Mouse (Mus musculus) cerebellum, adult 9-10 months (tissue): Measurements from ENCODE around the gene Ube2f.

Source experiments
- DNase-seq: peaks from one replicate; pipeline ENCODE4 v3.0.0; 2022

Gene Ube2f

DNA sequence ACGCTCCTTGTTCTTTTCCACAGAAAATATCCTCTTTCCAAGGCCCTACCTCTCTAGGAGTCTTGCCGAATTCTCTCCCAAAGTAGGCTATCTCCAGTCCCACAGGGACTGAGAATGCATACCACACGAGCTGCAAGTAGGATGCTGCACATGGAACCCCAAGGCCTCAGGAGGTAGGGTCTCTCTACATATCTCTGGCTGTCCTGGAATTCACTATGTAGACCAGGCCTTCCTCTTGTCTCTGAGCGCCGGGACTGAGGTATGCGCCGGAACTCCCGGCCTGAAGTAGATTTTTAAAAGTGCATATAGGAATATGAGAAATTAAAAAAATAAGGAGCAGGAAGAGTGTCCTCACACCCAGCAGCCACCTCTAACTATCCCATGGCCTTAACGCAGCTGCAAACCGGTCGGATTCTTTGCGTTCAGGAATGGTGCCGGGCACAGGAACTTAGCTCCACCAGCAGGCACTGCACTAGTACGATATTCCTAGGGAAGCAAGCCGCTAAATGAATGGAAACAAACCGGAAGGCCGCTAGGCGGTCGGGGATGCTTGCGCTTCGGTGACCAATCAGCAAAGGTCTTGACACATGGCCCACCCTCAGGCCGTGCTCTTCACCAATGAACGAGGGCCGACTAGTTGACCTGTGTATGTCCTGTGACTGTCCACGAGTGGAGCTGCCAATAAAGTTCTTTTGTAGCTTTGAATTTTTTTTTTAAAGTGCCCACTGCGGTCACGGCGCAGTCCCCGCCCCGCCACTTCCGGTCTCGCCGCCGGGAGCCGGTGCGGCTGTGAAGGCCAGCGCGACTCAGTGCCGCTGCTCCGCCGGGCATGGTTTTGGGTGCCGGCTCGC lies at the start of gene Ube2f:
TSS of gene Ube2f (plus strand) at position 741 of the 851 bp plus-strand sequence.
- peak; percentile 98 for DNase-seq

DNA sequence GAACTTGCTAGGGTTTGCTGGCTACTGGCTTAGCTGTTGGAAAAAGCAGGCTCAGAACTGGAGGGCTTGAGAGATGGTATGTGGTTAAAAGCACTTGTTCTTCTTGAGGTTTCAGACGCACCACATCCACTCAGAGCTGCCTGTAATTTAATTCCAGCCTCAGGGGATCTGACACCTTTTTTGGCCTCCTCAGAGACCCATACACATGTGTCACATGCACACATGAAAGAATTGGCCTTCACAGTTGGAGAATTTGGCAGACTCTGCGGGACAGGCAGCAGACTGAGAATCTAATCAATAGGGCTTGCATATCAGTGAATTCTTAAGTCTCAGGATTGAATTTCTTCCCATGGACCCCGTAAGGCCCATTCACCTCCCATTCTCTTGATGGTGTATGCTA lies 49.0 kb upstream of the Ube2f start:
- no peak for DNase-seq

DNA sequence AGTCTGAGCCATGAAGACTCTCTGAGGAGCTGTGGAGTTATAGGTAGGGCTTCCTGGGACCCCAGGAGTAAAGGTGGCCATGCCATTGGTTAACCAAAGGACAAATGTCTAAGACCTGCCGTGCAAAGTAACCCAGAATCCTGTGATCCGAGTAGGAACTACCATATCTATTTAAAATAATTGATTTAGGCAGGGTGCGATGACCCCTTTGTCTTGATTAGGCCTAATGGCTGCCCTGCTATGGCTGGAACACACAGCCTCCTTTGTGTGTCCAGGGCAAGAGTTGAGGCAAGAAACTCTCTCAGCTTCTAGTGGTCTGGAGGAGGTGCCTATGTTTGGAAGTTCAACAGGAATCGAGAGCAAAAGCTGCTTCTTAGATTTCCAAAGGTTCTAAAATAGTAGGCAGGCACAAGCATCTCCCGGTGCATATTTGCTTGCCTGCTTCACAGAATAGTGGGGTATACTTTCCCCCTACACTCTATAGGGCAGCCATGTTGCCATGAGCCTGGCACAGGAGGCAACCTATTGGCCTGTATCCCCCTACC lies 45.8 kb upstream of the Ube2f start:
- DNase-seq: no peak

DNA sequence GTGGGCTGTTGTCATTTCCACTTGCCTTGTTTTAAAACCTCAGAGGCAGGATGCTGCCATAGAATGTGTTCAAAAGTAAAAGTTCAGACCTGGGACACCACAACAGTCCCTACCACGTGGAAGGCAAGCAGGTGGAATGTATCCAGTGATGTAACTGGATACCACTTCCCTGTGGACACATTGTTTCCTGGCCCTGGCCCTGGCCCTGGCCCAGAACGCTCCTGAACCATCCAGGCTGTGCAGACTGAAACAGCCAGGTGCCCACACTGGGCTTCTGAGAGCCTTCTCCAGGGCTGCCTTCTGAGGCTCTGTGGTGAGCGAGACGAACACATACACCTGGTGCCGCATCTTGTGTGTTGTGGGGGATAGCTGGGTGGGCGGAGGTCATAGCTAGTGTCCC lies 44.5 kb upstream of the Ube2f start:
- DNase-seq: no peak

DNA sequence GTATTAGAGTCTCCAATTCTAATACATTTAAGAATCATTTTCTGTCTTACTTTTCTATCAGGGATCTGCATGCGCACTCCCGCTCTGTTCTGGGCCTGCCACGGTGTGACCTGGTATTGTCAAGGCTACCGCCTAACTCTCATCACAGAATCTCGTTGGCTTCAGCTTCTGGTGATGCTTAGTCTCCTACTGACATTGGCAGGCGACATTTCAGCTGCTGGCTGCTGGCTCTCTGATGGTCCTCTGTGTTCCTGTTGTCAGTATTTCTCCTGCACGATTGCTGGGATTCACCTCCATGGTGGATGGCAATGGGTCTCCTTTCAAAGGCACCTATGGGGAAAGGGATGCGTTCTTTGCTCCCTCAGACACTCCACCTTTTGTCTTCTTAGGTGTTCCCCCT lies 43.8 kb upstream of the Ube2f start:
- no peak for DNase-seq

DNA sequence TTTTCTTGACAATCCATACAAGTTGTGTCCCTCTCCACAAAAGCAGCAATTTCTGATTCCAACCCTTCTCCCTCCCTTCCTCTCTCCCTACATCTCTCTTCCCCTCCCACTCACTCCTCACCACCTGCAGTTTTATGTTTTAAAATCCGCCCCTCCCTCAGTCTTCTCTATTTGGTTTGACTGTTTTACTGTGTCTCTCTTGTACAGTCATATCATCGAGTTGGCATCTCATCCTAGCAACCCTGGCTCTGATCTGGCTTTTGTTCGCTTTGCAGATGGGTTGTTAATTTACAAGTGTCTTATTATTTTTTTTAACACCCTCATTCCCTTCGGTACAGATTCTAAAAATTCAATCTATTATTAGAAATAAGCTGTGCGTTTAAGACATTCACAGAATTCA lies 43.2 kb upstream of the Ube2f start:
- no peak for DNase-seq

DNA sequence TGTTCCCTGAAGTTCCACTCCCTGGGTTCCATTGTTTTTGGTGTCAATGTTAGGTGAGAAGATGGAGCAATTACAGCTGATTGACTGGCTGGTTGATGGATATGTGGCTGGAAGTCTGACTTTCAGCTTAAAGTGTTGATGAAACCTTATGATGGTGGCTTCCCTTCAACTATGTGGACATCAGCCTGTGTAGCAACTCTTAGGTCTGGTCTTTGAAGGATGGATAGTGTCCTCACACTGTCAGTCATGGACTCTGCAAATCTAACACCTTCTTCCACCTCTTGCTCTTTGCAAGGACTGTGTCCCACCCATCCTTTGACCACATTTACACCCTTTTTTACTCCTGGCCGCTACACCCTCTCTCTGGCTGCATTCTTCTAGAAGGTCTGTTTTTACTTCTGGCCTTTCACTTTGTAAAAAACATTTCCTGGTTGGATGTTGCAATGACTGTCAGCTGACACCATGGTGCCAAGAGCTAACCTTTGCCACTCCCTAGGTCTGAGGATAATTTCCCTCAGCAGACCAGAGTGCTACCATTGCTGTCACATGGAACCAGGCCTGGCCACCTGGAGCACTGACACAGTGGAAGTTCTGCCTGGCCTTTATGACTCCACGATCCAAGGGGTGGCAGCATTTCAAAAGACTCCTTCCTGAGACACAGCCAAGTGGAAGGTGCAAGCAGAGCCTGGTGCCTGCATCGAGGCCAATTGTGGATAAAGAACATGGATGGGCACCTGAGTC lies 42.6 kb upstream of the Ube2f start:
- DNase-seq: peak; percentile 15

DNA sequence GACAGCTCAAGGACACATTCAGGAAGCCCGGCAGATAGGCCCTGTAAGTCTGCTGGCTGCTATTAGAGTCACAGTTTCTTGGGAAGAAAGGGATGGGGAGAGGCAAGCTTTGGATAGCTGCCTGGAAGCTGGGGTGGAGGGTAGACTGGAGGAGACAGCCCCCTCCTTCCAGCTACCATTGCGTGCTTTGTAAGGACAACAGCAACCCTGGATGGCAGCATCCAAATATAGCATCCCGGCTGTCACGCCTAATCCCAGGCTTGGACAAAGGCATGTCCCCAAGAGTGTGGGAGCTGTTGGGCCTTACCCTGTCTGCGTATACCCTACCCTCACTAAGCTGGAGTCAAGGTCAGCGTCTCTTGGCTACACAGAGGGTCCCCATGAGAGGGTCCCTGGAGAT lies 40.8 kb upstream of the Ube2f start:
- peak; percentile 20 for DNase-seq

DNA sequence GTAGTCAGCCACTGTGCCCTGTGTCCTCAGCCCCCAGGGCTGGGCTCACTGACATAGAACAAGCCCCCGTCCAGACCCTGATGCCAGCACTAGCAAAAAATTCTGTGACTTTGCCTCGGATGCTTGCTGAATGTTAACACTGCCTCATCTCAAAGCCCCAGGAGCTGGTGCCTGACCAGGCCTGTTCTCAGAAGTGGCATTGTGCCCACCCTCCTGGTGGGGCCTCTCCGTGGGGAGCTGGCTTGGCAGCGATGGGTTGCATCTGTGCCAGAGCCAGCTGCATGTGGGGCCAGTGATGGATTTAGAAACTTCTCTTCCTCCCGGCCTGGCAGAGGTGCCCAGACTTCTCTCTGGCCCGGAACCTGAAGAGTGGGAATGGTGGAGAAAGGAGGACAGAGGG lies 40.3 kb upstream of the Ube2f start:
- DNase-seq: peak; percentile 61

DNA sequence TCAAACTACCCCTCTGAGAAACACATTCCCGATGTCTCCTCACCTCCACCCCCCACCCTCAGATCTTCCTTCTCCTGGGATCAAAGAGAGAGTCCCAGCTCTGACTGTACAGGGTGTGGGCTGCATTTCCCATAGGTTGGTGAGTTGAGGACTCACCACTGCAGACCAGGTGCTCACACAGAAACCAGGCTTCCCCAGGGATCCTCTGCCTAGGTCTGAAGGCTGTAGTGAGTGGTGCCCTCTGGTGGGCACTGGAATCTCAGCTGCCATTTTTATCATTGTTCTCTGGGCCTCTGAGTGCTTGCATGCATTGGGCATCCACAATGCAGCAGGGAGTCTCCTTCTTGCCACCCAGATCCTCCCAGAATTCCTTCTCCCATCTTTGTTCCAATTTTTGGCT lies 39.0 kb upstream of the Ube2f start:
- DNase-seq: peak; percentile 38

DNA sequence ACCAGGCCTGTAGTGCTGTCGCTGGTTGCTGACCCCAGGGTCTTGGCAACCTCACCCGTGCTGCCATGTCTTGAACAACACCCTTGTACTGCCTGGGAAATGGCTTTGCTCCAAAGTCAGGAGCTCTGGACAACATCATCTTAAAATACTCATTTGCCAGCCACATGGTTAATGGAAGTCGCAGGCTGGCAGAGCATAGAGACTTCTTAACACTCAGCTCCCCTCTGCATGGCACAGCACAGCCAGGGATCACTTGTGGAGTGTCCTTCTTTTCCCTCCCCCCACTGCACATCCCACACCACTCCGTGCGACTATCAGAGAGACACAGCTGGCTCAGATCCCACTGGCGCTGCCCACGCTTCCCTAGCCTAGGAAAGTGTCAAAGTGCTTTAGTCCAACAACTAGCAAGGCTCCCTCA lies 38.5 kb upstream of the Ube2f start:
- no peak for DNase-seq

DNA sequence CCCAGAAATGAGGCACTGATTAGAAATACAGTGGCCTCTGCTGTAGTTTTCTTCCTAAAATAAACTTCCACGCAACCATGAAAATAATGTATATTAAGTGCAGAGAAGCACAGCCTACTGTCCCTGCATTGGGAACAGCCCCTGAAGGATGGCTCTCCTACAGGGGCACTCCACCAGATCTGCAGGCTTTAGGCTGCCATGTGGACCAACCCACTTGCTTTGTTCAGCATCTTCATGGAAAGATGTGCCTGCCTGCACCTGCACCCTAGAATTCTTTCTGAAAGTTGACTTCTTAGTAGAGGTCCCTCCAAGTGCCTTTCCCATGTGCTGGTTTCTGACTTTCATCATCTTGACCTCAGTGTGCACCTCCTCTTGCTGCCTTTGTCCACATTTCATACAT lies 34.8 kb upstream of the Ube2f start:
- no peak for DNase-seq

DNA sequence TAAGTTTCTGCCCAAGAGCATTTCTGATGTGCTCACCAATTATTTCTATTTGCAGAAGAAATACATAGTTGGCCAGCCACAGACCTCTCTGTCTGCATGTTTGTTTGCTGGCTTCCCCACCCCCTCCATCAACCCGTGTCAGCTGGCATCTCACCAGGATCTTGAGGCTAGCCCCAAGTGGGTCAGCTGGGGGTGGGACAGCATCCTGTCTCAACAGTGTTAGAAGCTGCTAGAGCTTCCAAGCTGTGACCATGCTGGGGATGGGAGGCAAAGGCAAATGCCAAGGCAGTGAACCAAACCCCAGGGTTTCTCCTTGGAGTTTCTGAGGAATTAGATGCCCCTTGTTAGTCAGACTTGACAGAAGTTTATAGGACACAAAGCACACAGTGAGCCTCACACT lies 34.1 kb upstream of the Ube2f start:
- DNase-seq: peak; percentile 19

DNA sequence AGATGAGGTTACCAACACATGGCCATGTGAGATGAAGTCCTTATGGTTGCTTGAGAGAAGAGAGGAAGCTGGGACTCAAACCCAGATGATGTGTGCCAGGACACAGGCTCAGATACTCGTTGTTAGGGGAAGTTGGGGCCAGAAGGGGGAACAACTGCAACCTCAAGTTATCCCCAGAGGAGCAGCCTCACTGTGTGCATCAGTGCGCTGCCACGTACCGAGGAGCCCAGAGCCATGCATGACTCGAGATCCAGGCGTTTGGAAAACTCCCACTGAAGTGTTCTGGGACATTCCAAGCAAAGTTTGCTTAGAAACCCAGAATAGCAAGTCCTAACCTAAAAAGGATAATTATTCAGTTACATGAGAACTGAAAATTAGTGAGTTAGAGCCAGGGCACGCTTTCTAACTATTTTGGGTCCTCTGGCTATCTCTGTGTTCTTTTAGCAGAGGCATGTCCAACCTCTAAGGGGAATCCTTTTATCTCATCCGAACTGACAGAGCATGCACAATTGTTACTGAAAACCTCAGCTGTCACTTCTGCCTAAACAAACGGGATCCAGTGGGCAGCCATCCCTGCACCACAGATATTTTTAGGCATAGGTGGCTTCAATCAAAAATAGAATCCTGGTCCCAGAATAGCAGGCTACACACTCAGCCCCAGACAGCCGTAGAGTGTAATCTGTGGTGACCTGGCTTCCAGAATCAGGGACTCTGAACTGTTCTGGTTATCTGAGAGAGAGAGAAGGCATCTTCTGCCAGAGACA lies 33.4 kb upstream of the Ube2f start:
- DNase-seq: no peak

DNA sequence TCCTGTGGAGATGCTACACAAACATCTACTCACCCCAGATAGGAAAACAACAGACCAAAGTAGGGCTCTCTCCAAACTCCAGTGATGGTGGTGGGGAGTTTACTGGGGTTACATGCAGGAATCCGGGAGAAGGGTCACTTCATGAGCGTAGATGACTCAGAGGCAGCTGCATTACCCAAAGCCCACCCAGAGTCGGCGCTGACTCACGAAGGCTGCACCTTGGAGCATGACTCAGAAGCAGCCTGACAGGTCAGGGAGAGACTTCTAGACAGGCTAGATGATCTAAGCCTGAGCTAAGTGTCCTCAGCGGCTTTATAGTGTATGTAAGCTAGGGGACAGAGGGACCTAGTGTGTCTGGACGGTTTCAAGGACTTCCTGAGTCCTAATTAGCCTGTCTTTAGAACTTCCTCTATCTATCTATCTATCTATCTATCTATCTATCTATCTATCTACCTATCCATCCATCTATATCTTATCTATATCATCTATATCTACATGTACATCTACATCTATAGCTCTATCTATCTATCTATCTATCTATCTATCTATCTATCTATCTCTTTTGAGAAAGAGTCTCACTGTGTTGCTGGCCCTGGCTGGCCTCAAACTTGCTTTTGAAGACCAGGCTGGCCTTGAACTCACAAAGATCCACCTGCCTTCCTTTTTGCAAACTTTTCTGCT lies 30.3 kb upstream of the Ube2f start:
- no peak for DNase-seq

DNA sequence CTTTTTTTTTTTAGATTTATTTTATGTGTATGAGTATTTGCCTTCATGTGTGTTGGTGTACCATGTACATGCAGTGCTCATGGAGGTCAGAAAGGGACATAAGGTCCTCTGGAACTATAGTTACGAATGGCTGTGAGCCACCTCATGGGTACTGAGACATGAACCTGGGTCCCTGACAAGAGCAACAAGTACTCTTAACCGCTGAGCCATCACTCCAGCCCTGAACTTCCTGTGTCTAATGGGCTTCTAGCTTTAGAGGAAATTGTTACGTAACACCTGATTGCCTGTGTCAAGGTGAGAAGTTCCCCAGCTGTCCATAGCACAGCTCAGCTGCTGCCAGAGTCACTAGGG lies 29.8 kb upstream of the Ube2f start:
- no peak for DNase-seq

DNA sequence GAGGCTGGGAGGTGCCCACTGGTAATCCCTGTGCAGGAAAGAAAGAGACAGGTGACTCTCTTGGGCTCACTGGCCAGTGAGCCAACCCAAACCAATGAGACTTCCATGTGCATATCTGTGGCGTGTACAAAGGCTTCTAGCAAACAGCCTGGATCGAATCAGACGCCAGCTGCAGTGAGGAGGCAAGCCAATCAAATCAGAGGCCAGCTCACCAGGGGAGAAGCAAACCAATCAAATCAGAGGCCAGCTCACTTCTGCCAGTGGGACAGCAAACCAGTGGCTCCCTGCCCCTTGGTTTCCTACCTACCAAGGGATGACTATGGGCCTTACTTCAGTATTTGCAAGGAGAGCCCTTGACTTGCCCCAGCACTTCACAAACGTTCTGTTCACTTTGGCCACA lies 23.5 kb upstream of the Ube2f start:
- no peak for DNase-seq

DNA sequence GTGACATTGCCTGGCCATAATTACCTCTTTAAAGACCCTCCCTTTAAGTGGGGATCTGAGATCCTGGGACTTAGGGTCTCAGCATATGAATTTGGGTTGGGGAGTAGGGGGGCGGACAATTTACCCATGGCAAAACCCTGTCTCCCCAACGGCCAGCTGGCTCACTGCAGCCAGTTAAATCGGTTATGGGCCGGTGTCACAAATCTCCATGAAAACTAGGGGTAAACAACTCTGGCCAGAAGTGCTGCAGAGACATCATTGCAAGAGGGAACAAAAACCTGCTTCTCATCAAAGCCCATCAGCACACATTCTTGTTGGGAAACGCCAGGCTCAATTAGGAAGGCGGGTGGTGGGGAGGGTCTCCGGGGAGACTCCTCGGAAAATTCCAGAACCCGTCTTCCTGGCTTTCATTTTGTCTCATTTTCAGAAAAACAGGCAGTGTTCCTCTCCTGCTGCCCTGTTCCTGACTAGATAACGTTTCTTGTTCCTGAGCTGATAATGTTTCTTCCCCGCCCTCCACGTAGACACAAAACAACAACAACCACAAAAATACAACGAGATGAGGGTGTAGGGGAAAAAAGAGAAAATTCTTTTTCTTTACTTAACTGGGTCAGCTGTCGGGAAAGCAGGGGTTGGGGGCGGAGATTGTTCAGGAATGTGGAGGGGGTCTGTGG lies 22.6 kb upstream of the Ube2f start:
- no peak for DNase-seq

DNA sequence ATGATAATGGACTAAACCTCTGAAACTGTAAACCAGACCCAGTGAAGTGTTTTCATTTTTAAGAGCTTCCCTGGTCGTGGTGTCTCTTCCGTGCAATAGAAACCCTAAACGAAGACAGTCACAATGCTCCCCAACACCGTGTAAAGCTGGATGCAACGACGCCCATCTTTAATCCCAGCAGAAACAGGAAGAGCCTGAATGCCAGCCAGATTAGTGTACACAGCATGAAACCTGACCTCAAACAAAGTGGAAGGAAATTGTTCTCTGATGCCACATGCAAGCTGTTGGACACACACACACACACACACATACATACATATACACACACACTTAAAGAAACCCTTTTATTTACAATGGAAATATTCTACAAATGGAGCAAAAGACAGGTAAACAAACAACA lies 19.0 kb upstream of the Ube2f start:
- DNase-seq: no peak

DNA sequence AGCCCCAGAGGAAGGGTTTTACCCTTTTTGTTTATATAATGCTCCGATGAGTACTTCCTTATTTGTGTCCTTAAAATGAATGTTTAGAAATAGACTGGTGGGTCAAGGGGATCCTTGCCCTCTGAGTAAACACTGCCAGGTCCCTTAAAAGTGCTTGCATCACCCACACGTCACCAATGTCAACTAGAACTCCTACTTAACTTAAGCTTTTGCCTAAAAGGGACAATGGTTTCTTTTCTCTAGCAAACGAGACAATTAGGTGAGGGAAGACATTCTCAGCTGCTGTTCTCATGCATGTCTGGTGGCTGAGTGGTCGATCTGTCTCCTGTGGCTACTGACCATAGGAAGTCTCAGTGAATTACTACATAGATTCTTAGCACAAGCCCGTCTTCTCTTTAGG lies 18.2 kb upstream of the Ube2f start:
- DNase-seq: no peak

DNA sequence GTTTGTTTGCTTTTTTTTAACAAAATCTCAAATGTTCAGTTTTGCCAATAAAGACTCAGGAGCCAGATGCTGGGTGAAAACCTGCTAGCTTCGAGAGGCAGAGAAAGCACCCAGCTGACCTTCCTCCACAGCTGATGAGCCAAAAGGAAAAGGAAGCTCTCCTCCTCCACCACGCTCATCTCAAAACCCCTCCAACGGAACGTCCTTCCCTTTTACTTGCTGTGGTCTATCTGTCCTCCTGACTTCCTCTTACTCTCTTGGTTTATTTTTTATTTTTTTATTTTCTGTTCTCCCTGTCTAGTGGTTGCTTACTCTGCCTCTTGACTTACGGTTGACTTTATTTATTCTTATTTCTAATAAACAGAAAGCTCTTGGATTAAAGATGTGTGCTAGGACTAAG lies 14.7 kb upstream of the Ube2f start:
- DNase-seq: no peak

DNA sequence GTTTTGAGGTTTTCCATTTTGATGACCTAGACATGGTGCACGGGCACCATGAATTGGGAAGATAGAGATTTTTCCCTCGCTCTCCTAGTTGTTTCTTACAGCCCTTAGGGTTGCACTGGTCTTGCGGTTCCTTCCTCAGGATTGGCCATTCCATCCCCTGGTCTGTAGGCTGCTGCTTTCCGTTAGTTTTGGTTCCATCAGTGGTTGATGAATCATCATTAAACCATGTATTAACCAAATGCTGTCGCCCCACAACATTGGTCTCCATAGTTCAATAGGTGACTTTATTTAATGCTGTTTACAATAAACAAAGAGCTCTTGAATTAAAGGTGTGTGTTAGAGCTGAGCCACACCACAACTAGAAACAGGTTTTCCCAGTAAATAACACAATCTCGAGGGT lies 12.4 kb upstream of the Ube2f start:
- DNase-seq: no peak
